Mouse (Mus musculus) v-Abl transformed pro-B cells (cell line): ENCODE measurements around the gene Gm11037.

Experiments
- in situ Hi-C, 2 experiments: fragments of 400-800 bp; cut with MboI; formaldehyde crosslinking; loops; one replicate each; pipeline ENCODE4 v1.15.1; 2025; ENCODE audit not compliant: unreplicated experiment in 2 of 2

Gm11037 gene

GRCm38 (mm10) chr2:131175945-131176309 is 42.6 kb downstream of the Gm11037 start:
- in situ Hi-C loops = loop anchor here (5.0 kb wide), 2 partner anchors 36 to 76 kb away; no protein-coding TSS in a partner anchor

- in situ Hi-C loops = loop anchor here (5.0 kb wide), 2 partner anchors 36 to 76 kb away; no protein-coding TSS in a partner anchor
Measured at GRCm38 (mm10) chr2:131176491-131176890, 43.2 kb downstream of the Gm11037 start.

- in situ Hi-C loops = loop anchor here (5.0 kb wide), 2 partner anchors 34 to 74 kb away; no protein-coding TSS in a partner anchor
Measured at GRCm38 (mm10) chr2:131177932-131178331, 44.6 kb downstream of the Gm11037 start.

GRCm38 (mm10) chr2:131178828-131179245 is 45.5 kb downstream of the Gm11037 start:
- in situ Hi-C loops = loop anchor here (5.0 kb wide), 2 partner anchors 33 to 73 kb away; no protein-coding TSS in a partner anchor

- in situ Hi-C loops = loop anchor here (5.0 kb wide), 2 partner anchors 33 to 73 kb away; no protein-coding TSS in a partner anchor
Measured at GRCm38 (mm10) chr2:131179246-131179886, 46.1 kb downstream of the Gm11037 start.

GRCm38 (mm10) chr2:131179990-131180587 is 46.8 kb downstream of the Gm11037 start, which contains the start of gene Cenpb:
Cenpb (minus strand) TSS chr2:131180067.
- in situ Hi-C loops = loop anchor here (5.0 kb wide), 2 partner anchors 32 to 72 kb away; no protein-coding TSS in a partner anchor
